ENCODE assay signal across 11 mouse cellular contexts in genomic region chr6:86996629-86997307, GRCm38 (mm10). TPM values are rescaled to one million over a fixed set of nuclear protein-coding genes. Genes with fewer than 3 reads are reported as not detected.
A peak's percentile ranks its signal among the peaks of the same experiment; 100 is the strongest.
DNase-seq lines count a peak whose midpoint lies in the region; ATAC-seq lines count a peak whose summit lies in the region.
"Had no signal": no experiment of that assay in that cellular context is flagged by ENCODE, and none has a peak within 500 bp of the region (broad histone marks: within the 10 kb centered on the region; RNA-seq: fewer than 3 reads in every experiment).

No protein-coding gene starts in this region.

- no peak overlapping the region for H3K4me2 ChIP-seq in hindbrain, embryonic 16.5 days (ENCODE audit: low read length)
- H3K4me2 ChIP-seq in hindbrain, embryonic 14.5 days (replicated peaks): no peak overlapping the region
- H3K4me2 ChIP-seq in neural tube, embryonic 15.5 days: no peak overlapping the region
- H3K4me2 ChIP-seq: liver, embryonic 15.5 days had no signal

- no peaks in the 10 kb centered on the region for H3K9me3 ChIP-seq in hindbrain, embryonic 16.5 days (ENCODE audit: control insufficient read depth, low read length)
- no peaks in the 10 kb centered on the region for H3K9me3 ChIP-seq in hindbrain, embryonic 14.5 days (ENCODE audit: control insufficient read depth, low read length)
- H3K9me3 ChIP-seq in neural tube, embryonic 15.5 days (replicated peaks): no peaks in the 10 kb centered on the region
- H3K9me3 ChIP-seq: liver, embryonic 15.5 days had no signal

- ATAC-seq in hindbrain, embryonic 16.5 days: peak; percentile 48; the same call in 1 of the 2 replicates
- no peak for ATAC-seq in hindbrain, embryonic 14.5 days (ENCODE audit: low FRiP score)
- ATAC-seq in granulocyte monocyte progenitor cell, adult 5-6 weeks (replicated peaks; ENCODE audit: poor library complexity, severe bottlenecking): no peak
- no peak for ATAC-seq in neural tube, embryonic 15.5 days (ENCODE audit: low FRiP score)
- ATAC-seq: inflammation-experienced regulatory T-cells, adult 6 months had no signal

- H3K4me1 ChIP-seq in hindbrain, embryonic 16.5 days (ENCODE audit: control insufficient read depth, insufficient read depth, low read depth, low read length): no peaks in the 10 kb centered on the region
- H3K4me1 ChIP-seq in hindbrain, embryonic 14.5 days (replicated peaks; ENCODE audit: control insufficient read depth, insufficient read depth, low read length): no peaks in the 10 kb centered on the region
- no peaks in the 10 kb centered on the region for H3K4me1 ChIP-seq in neural tube, embryonic 15.5 days
- H3K4me1 ChIP-seq: liver, embryonic 15.5 days had no signal

- 75% methylated on average over 5 of the region's 5 CpGs for WGBS in hindbrain, embryonic 16.5 days
- 77% methylated on average over 5 of the region's 5 CpGs for WGBS in hindbrain, embryonic 14.5 days
- 81% methylated on average over 5 of the region's 5 CpGs for WGBS in neural tube, embryonic 15.5 days

- H3K4me3 ChIP-seq in hindbrain, embryonic 16.5 days (ENCODE audit: low read length): no peak overlapping the region
- H3K4me3 ChIP-seq in hindbrain, embryonic 14.5 days (replicated peaks; ENCODE audit: low read length): no peak overlapping the region
- no peak overlapping the region for H3K4me3 ChIP-seq in neural tube, embryonic 15.5 days (replicated peaks)
- H3K4me3 ChIP-seq: erythroblast, embryonic 14.5 days; liver, embryonic 15.5 days had no signal

- H3K9ac ChIP-seq in hindbrain, embryonic 16.5 days (ENCODE audit: low read depth, low read length): no peak overlapping the region
- H3K9ac ChIP-seq in hindbrain, embryonic 14.5 days: no peak overlapping the region
- H3K9ac ChIP-seq in neural tube, embryonic 15.5 days (replicated peaks): no peak overlapping the region
- H3K9ac ChIP-seq: liver, embryonic 15.5 days had no signal

- no peaks in the 10 kb centered on the region for H3K27me3 ChIP-seq in hindbrain, embryonic 16.5 days (replicated peaks; ENCODE audit: control insufficient read depth, insufficient read depth, low read length)
- H3K27me3 ChIP-seq in hindbrain, embryonic 14.5 days (ENCODE audit: control insufficient read depth, insufficient read depth, low read length): no peaks in the 10 kb centered on the region
- H3K27me3 ChIP-seq in neural tube, embryonic 15.5 days (replicated peaks): no peaks in the 10 kb centered on the region
- H3K27me3 ChIP-seq: liver, embryonic 15.5 days had no signal

- no peak for DNase-seq in hindbrain, embryonic 14.5 days (ENCODE audit: low spot score)
- peak; percentile 47 for DNase-seq in NIH3T3 (ENCODE audit: low read depth)
- DNase-seq in cerebellum, adult 9-10 months: peak; percentile 73
- peak; percentile 35 for DNase-seq in kidney, postnatal 10 days
- DNase-seq in ovary, adult 18-20 months (ENCODE audit: low spot score): no peak

- no peak overlapping the region; the same call in 1 of the 2 replicates for H3K27ac ChIP-seq in hindbrain, embryonic 16.5 days (ENCODE audit: low read depth, low read length)
- no peak overlapping the region for H3K27ac ChIP-seq in hindbrain, embryonic 14.5 days
- no peak overlapping the region for H3K27ac ChIP-seq in neural tube, embryonic 15.5 days (replicated peaks)
- H3K27ac ChIP-seq: liver, embryonic 15.5 days had no signal

- no peaks in the 10 kb centered on the region; the same call in 1 of the 2 replicates for H3K36me3 ChIP-seq in hindbrain, embryonic 16.5 days (ENCODE audit: control insufficient read depth, insufficient read depth, low read length)
- H3K36me3 ChIP-seq in hindbrain, embryonic 14.5 days (replicated peaks; ENCODE audit: control insufficient read depth, insufficient read depth): peaks cover 45% of the 10 kb centered on the region
- peaks cover 18% of the 10 kb centered on the region for H3K36me3 ChIP-seq in neural tube, embryonic 15.5 days

RNA-seq across cellular contexts. Expression of gene Nfu1, which starts 12.3 kb away (rescaled TPM):
- 144 and 154 TPM in 2 replicates for polyA plus RNA-seq in hindbrain, embryonic 16.5 days (2015; fragmentation: Nextera tagmentation; extraction: Ambion mirVana)
- 137 and 146 TPM in 2 replicates for polyA plus RNA-seq in hindbrain, embryonic 14.5 days (2014; fragmentation: Nextera tagmentation; extraction: Ambion mirVana)
- total RNA-seq in granulocyte monocyte progenitor cell, adult 5-6 weeks (2014; fragmentation: Nextera tagmentation): 84.0 and 103 TPM in 2 replicates
- total RNA-seq in granulocyte monocyte progenitor cell, adult 5-6 weeks (2017): 57.8 and 80.8 TPM in 2 replicates
- polyA plus RNA-seq in neural tube, embryonic 15.5 days (2015; fragmentation: Nextera tagmentation; extraction: Ambion mirVana): 153 and 155 TPM in 2 replicates

RNA-seq across cellular contexts. Expression of gene Gfpt1, which starts 45.9 kb away (rescaled TPM):
- 19.8 and 22.7 TPM in 2 replicates for polyA plus RNA-seq in hindbrain, embryonic 16.5 days (2015; fragmentation: Nextera tagmentation; extraction: Ambion mirVana)
- polyA plus RNA-seq in hindbrain, embryonic 14.5 days (2014; fragmentation: Nextera tagmentation; extraction: Ambion mirVana): 26.9 and 28.8 TPM in 2 replicates
- 17.9 and 23.4 TPM in 2 replicates for total RNA-seq in granulocyte monocyte progenitor cell, adult 5-6 weeks (2014; fragmentation: Nextera tagmentation)
- total RNA-seq in granulocyte monocyte progenitor cell, adult 5-6 weeks (2017): 22.4 and 26.8 TPM in 2 replicates
- polyA plus RNA-seq in neural tube, embryonic 15.5 days (2015; fragmentation: Nextera tagmentation; extraction: Ambion mirVana): 19.9 and 20.5 TPM in 2 replicates

Comparison
In these comparisons a context has a peak if more than half of its experiments do, and no peak if none do; other contexts are left out.
1. DNase-seq: peak in NIH3T3 (single experiment), cerebellum, adult 9-10 months (single experiment) and kidney, postnatal 10 days (single experiment); none in hindbrain, embryonic 14.5 days (single experiment) and ovary, adult 18-20 months (single experiment).